Mouse (Mus musculus) gastrocnemius, postnatal 36 days (tissue): ENCODE measurements around the gene Padi3. TPM values are rescaled to one million over a fixed set of nuclear protein-coding genes. Genes with fewer than 3 reads are reported as not detected.

Source experiments
- DNase-seq, 2 experiments: peaks; one replicate each; pipeline ENCODE4 v3.0.0; 2022
- intact Hi-C: fragments of 180-260 bp; cut with DNase I; formaldehyde crosslinking; loops from one replicate; pipeline ENCODE4 v1.15.1; 2025
- total RNA-seq, 2 experiments: library from RNA; stranded (reverse); gene quantifications; 2 replicates each; pipeline ENCODE4 v1.2.3; 2021

Gene Padi3
- total RNA-seq, 2 experiments from 2014 or later, result 2.0 to 3.0 TPM

DNA sequence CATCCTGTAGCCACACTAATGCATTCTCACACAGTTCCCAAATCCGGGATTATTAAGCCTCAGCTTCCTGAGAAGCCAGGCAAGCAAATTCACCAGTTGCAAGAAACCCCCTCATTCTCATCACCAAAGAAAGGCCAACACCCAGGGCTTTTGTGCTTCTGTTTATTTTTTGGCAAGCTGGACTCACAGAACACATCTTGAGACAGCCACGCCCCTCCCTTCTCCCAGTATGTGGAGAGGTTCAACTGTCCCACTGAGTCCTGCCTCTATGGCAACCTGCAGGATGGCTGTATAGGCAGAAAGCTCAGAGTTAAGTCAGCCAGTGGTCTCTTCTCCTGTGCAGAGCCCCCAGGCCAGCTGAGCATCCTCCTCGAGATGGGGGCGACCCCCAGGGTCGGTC, 25.2 kb downstream of the Padi3 start:
- intact Hi-C loops, result loop anchor here (5.0 kb wide), 1 partner anchor 172 kb away; no protein-coding TSS in a partner anchor
- no peak for DNase-seq

DNA sequence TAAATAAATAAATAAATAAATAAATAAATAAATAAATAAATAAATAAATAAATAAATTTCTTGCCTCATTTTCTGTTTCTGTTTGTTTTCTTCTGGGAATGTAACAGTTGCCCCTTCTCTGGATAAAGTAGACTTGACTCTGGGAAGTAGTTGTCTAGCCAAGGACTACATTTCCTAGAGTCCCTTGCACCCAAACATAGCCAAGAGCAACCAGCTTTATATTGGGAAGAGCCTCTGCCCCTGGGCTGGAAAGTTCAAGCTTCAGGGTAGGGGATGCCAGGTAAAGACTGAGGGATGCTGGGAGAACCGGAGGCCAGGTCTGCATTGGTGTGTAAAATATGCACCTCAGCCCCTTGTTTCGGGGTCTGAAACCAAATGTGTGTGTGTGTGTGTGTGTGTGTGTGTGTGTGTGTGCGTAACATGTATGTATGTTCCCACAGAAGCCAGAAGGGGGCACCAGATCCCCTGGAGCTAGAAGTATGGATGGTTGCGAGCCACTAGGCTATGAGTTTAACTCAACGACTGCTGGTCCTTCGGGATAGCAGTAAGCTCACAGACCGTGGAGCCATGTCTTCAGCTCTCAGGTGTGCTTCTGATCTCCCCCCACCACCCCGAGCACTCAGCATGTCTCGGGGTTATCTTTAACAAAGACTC, 26.0 kb downstream of the Padi3 start:
- DNase-seq, result no peak
- intact Hi-C loops, result no loop called here

DNA sequence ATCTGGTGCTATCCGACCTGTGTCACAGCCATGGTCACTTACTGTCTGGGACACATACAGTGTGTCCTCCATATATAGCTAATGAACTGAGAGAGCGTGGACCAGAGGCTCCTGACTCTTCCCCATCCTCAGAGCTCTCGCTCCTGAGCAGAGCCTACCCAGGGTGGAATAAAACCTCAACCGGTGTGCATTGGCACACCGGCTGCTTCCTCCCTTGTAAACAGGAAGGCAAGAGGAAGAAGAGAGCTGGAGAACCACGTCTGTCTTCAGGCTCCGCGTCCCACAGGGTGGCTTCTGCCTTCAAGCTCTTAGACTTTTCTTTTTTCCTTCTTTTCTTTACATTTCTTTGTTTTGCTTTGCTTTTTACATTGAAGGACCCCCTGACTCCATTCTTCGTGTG, 27.6 kb downstream of the Padi3 start:
- intact Hi-C loops, result no loop called here
- no peak for DNase-seq

DNA sequence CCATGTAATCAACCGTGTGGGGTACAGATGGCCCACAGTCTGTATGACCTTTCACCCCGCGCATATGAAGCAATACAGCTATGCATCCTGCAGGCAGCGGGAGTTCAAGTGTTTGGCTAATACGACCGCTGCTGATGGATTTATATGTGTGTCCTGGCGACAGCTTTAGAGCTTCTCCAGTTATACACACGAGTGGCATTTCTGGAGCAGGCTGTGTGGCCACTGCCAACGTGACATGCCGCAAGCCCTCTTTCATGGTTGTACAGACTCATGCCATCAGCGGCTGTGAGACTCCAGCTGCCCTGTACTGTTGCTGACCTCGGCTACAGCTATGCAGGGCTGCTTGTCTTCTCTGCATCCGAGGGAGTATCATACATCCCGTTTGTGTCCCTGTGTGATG, 29.9 kb downstream of the Padi3 start:
- intact Hi-C loops, result no loop called here
- no peak for DNase-seq

DNA sequence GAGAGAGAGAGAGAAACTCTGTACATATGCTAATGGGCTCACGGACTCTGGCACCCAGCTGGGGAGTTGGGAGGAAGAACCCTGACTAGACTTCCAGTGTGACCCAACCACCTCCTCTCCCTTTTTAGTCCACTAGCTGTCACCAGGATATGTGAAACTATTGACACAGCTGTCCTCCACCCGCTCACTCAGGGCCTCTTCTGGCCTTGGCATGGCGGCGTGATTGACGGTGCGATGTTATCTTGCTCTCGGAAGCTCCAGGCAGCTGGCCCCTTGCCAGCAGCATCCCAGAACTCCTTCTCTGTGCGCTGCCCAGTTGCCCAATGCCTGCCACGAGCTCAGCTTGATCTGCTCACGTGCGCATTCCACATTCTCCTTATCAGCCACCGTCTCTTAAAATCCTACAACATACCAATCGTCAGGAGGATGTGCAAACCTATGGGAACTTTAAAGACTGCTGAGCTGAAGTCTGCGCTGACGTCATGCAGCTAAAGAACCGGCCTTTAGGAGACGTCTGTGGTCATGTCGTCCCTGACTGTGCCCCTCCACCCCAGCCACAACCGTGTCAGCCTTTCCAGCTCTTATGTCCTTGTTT, 30.5 kb downstream of the Padi3 start:
- peak; percentile 29 to 33 for DNase-seq
- intact Hi-C loops, result no loop called here

DNA sequence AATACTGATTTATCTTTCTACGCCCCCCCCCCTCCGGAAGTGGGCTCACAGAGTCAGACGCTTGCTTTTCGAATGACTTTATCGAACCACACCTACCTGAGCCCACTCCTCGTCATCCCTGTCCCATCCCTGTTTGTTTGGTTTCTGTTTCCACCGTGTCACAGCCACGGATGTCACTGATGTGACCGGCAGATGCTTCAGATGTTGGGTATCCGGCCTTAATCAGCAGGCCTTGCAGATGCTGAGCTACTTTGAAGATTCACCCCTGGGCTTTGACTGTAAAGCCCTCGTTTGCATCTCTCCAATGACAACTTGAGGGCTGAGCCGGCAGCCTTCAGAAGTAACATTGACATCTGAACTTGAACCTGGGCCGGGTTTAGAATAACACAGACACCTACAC, 33.8 kb downstream of the Padi3 start:
- intact Hi-C loops, result no loop called here
- DNase-seq, result no peak

DNA sequence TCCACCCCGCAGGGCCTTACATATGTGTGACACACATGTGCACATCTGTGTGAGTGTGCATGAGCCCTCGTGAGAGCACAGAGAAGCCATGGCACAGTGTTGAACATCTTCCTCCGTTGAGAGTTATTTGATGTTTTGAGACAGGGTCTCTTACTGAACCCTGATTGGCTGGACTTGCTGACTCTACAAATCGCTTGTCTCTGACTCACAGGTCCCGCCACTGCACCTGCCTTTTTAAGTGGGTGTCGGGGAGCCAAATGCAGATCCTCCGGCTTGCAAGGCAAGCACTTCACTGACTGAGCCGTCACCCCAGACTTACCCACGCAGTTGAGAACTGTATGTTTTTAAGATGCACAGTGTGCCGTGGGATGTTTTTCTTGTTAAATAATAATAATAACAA, 34.6 kb downstream of the Padi3 start:
- no peak for DNase-seq
- intact Hi-C loops, result no loop called here

DNA sequence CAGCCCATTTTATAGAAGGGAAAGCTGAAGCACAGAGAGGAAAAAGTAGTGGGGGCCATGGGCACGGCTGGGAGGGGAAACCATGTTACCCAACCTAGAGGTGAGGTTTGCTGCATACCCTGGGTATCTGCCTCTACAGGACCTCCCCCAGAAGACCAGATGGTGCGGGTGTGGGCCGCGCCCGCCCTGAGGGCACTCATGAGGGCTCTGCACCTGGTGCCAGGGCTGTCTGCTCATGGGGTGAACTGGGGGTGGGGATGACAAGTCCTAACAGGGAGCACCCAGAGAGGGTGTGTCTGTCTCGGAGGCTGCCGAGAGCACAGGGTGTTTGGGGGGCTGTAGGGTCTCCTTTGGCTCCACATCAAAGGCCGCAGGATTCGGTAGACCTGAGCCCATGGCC, 35.6 kb downstream of the Padi3 start:
- no peak for DNase-seq
- intact Hi-C loops, result no loop called here

DNA sequence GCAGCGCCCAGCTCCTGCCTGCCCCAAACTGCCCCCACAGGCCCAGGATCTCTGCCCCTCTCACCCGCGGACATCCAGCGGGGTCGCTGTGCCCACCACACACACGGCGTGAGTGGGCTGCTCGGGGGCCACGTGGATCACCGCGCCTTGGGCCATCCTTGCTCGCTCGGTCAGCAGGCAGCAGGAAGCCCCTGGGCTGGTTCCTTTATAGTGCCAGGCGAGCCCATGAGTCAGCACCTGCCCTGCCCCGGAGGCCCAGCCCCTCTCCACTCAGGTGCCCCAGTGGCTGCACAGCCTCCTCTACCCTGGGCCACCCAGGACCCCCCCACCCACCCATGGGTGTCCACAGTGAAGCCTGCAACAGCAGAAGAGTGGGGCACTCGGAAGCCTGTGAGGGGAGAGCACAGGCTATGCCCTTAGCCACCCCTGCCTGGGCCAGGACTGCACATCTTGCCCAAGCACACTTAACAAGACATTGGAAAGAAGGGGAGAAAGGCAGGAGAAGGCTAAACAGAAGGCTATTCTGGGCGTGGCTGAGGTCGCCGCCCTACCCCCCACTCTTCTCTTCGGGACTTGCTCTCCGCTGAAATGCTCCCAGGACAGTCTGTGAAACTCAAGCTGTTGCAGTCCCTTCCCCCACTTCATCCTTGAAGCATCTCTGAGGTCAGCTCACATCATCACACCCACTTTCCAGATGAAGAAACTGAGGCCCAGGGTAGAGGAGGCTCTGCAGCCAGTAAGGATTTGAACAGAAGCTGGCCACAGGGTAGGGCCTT, 36.2 kb downstream of the Padi3 start, which contains the start of gene Padi4:
TSS of gene Padi4 (minus strand) at position 212 of the 776 bp plus-strand sequence.
- no peak for DNase-seq
- intact Hi-C loops, result no loop called here

DNA sequence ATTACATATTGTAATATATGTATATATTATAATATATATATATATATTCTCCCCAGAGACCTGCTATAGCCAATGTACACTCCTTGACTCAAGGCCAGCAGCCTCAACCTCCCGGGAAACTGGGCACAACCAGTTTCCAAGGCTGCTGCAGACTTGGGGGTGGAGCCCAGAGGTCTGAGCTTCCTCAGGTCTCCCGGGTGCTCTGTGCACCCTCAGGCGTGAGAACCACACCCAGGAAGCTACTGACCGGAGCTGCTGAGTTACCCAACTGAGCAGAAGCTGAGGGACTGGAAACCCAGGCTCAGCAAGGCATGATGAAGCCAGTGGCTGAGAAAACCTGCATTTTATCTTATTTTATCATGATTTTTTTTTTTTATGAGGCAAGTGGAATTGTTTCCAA, 39.4 kb downstream of the Padi3 start:
- no peak for DNase-seq

DNA sequence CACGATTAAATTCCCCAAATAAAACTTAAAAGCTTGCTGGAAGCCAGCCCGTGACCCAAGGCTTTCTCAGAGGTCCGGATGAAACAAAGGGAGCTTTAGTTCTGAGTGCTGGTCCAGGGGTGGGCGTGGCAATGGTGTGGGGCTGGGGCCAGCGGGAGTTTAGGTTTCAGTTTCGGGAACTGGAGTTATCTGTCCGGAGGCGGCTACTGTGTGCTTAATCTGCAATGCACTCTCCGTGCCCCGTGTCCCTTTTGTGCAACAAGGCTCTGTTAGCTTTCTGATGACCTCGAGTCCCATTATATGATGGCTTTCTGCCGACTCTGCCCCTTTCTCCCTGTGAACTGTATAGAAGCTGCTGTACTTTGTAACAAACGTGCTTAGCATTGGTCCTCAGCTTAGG, 40.0 kb downstream of the Padi3 start:
- intact Hi-C loops, result no loop called here

More for the DNA sequence above, 39.4 kb downstream of the Padi3 start:
- intact Hi-C loops, result no loop called here

DNA sequence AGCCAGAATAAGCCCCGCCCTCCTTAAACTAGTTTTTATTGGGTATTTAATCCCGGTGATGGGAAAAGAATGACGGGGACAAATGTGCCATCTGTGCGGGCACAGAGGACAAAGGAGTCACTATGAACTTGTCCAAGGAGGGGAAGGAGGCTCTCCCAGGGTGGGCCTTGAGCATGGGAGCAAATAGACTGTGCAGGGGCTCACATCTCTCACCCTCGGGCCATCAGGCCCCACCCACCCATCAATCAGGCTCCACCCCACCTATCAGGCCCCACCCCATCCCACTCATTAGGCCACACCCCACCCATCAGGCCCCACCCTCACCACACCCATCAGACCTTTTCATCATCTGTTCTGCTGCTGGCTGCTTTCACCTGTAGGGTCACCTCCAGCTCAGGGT, 41.5 kb downstream of the Padi3 start:
- no peak for DNase-seq
- intact Hi-C loops, result no loop called here

More for the DNA sequence above, 40.0 kb downstream of the Padi3 start:
- peak; percentile 35 to 41 for DNase-seq

DNA sequence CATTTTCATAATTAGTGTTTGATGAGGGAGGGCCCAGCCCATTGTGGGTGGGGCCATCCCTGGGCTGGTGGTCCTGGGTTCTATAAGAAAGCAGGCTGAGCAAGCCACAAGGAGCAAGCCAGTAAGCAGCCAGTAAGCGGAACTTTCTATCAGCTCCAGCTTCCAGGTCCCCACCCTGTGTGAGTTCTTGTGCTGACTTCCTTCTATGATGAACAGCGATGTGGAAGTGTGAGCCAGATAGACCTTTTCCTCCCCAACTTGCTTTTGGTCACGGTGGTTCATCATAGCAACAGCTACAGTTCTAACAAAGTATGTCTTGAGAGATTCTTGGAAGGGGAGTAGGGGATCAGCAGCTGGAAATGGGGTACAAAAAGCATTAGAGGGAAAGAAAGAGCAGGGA, 44.5 kb downstream of the Padi3 start:
- DNase-seq, result no peak
- intact Hi-C loops, result no loop called here

DNA sequence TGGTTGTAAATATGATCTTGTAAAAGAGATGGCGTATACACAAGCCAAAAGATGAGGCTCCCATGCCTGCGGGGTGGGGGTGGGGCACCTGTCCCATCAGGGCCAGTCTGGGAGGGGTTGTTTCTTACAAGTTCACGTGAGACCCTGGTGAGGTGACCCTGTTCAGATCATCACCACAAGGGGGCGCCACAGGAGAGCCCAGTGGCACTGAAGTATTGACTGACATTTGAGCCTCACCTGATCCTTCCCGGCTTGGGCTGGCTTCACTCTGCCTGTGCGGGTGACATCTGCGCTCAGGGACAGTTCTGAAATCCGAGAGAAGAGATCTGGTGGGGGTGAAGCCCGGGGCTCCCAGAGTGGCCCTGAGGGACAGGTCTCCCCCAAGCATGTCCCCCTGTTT, 47.3 kb downstream of the Padi3 start:
- DNase-seq, result peak; percentile 66 to 70
- intact Hi-C loops, result loop anchor here (5.0 kb wide), 1 partner anchor 189 kb away; no protein-coding TSS in a partner anchor

DNA sequence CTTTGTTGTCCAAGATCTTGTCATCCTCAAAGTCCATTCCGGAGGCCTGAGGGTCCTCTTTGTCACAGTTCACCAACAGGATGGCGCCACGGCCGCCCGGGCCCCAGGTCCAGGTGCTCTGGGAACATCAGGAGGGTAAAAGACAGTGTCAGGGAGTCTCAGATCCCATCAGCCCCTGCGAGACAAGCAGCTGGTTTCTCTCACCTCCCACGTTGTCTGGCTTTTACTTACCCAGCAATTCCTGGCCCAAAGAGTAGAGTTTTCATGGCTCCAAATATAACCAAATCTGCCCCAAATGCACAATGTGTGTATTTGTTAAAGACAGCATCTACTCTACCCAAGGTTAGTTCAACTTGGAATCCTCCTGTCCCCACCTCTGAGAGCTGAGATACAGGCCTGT, 48.8 kb downstream of the Padi3 start:
- DNase-seq, result no peak
- intact Hi-C loops, result loop anchor here (5.0 kb wide), 1 partner anchor 191 kb away; no protein-coding TSS in a partner anchor

DNA sequence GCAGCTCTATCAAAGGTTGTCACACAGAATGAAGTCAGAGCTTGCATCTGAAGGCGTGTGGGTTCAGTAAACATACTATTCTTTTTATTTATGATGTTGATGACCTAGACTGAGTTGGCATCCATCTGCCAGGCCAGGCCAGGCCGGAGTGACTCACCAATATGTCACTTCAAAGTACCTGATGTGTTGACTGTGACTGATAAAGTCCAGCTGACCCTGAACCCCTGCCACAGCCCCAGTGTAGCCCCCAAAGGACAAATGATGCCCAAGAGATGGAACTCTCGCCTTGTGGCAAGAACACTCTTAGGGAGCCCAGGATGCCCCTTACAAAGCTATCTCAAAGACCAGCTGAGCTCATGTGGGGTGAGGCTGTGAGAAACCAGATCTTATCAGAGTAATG, 54.6 kb downstream of the Padi3 start:
- no peak for DNase-seq
- intact Hi-C loops, result no loop called here

DNA sequence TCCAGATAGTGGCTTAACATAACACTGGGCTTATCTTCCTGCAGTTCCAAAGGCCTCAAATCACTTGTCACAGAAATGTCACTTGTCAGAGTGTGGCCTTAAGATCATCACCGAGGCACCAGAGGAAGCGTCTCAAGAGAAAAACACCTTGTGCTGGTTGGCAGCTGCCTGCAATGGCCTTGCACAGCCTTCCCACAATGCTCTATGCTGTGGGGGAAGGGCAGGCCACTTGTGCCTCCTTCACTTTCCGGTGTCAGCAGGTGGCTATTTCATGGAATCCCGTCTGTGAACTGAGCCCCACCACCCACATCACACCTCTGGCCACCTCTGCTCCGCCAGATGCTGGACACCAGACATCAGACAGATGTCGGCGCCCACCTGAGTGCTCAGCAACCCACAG, 57.1 kb downstream of the Padi3 start:
- intact Hi-C loops, result no loop called here
- no peak for DNase-seq

DNA sequence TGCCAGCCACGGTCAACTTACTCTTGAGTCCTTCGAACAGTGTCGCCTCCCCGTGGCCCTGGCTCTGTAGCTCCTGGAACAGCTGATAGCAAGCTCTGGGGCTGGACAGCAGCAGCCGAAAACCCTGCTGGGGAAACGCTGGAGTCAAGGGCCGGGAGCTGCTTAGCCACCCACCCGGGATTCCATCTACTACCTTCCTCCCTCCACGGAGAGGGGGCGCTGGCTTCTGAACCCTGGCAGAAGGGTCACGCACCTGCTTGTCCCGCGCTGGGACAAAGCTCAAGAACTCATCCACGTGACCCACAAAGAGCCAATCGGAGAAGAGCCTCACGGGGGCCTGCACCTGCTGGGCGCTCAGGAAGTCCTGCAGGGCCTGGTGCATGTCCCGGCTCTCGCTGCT, 60.1 kb downstream of the Padi3 start:
- intact Hi-C loops, result no loop called here
- no peak for DNase-seq

DNA sequence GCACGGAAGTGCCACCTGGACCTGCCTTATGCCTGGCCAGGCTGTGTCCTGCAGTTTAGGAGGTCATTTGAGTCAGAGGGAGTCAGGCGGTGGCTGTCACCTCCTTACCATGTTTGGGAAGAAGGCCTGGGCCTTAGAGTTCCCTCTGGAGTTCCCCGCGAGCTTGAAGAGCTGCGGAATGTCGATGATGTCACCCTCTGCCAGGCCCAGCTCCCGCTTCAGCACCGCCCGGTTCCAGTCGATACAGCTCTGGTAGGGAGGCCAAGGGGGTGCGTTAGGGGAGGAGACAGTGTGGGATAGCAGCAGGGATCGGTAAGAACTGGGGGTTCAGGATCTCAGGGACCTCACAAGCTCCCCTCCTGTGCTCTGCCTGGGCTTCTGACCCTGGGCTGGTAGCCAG, 62.5 kb downstream of the Padi3 start:
- intact Hi-C loops, result loop anchor here (5.0 to 10.0 kb wide), 2 partner anchors 71 to 153 kb away; no protein-coding TSS in a partner anchor
- DNase-seq, result no peak

DNA sequence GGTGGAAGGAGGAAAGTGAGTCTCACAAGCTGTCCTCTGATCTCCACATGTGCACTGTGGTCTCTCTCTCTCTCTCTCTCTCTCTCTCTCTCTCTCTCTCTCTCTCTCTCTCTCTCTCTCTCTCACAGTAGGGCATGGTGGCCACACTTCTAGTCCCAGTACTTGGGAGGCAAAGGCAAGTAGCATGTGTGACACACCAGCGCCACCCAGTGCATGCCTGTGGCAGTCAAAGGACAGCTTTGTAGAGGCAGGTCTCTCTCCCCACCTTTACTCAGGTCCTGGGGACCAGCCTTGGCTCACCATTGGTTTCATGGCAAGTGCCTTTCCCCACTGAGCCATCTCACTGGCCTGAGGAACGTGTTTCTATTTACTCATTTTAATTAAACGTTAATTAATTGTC, 65.8 kb downstream of the Padi3 start:
- intact Hi-C loops, result loop anchor here (5.0 to 10.0 kb wide), 2 partner anchors 67 to 150 kb away; no protein-coding TSS in a partner anchor
- peak; percentile 29 to 45 for DNase-seq

DNA sequence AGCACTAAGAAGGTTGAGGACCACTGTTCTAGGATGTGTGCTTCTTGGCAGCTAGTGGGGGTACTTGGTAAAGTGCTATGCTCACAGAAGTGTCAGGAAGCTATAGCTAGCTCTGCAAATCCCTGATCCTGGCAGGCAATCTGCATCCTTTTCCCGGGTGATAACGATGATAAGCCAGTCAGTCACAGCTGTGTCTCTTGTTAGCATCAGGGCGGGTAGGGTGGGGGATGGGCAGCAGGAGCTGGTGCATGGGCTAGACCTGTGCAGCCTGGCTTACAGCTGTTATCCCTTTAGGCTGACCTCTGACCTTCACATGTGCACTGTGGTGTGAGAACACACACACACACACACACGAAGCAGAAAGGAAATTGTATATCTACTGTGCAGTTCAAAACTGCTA, 67.4 kb downstream of the Padi3 start:
- intact Hi-C loops, result loop anchor here (2.0 to 10.0 kb wide), 2 partner anchors 16 to 148 kb away; no protein-coding TSS in a partner anchor

More for the DNA sequence above, 67.4 kb downstream of the Padi3 start:
- no peak for DNase-seq
